Mouse (Mus musculus) frontal cortex, postnatal 25 days (tissue): ENCODE measurements around the gene Nrxn2.

ENCODE experiments used
- DNase-seq, 2 experiments: peaks; one replicate each; pipeline ENCODE4 v3.0.0; 2022; ENCODE audit warnings: low spot score in 2 of 2

The Nrxn2 gene

GRCm38 (mm10) chr19:6392743-6393393, 25.7 kb upstream of the Nrxn2 start:
- no peak for DNase-seq

- DNase-seq, result no peak
Observed at GRCm38 (mm10) chr19:6393637-6394036, 24.9 kb upstream of the Nrxn2 start.

GRCm38 (mm10) chr19:6396237-6396636, 22.3 kb upstream of the Nrxn2 start:
- no peak for DNase-seq

- no peak for DNase-seq
Observed at GRCm38 (mm10) chr19:6397582-6398249, 20.8 kb upstream of the Nrxn2 start.

GRCm38 (mm10) chr19:6398447-6399284, 19.9 kb upstream of the Nrxn2 start:
- DNase-seq, result no peak

- DNase-seq, result no peak
Observed at GRCm38 (mm10) chr19:6399285-6400095, 19.0 kb upstream of the Nrxn2 start, which contains the start of gene Rasgrp2. Gene Rasgrp2, plus strand, starts transcription at chr19:6399340.

- DNase-seq, result no peak
Observed at GRCm38 (mm10) chr19:6400096-6401086, 18.1 kb upstream of the Nrxn2 start.

GRCm38 (mm10) chr19:6401131-6401815, 17.3 kb upstream of the Nrxn2 start:
- peak; percentile 57 to 61 for DNase-seq

GRCm38 (mm10) chr19:6401951-6402350, 16.6 kb upstream of the Nrxn2 start:
- DNase-seq, result no peak

- DNase-seq, result no peak
Observed at GRCm38 (mm10) chr19:6403869-6404268, 14.7 kb upstream of the Nrxn2 start.

GRCm38 (mm10) chr19:6405433-6405832, 13.1 kb upstream of the Nrxn2 start:
- DNase-seq, result no peak

- DNase-seq, result no peak
Observed at GRCm38 (mm10) chr19:6407109-6407508, 11.4 kb upstream of the Nrxn2 start.

GRCm38 (mm10) chr19:6407816-6408510, 10.6 kb upstream of the Nrxn2 start:
- DNase-seq, result no peak

- DNase-seq, result no peak
Observed at GRCm38 (mm10) chr19:6408749-6409148, 9.8 kb upstream of the Nrxn2 start.

- no peak for DNase-seq
Observed at GRCm38 (mm10) chr19:6409176-6409575, 9.4 kb upstream of the Nrxn2 start.

- DNase-seq, result no peak
Observed at GRCm38 (mm10) chr19:6409936-6410335, 8.6 kb upstream of the Nrxn2 start.

GRCm38 (mm10) chr19:6412798-6413197, 5.7 kb upstream of the Nrxn2 start:
- no peak for DNase-seq

GRCm38 (mm10) chr19:6415454-6415853, 3.1 kb upstream of the Nrxn2 start:
- DNase-seq, result no peak

- DNase-seq, result no peak
Observed at GRCm38 (mm10) chr19:6416124-6416770, 2.3 kb upstream of the Nrxn2 start.
